In the genomic region with DNA sequence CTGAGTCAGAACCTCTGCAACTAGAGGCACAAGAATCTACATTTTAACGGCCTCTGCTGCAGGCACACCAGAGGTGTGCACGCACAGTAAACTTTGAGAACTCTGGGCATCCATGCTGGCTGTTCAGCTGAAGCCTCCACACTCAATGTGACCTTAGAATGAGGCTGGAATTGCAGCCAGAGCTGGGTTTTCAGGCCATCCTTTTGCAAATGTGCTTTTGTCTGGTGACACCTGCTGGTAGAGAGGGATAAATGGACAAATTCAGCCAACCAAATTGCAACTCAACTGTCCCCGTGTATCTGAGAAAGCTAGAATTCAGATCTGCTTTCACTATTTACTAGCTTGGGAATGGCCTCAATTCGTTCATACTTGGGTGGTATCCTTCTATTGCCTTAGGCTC, we compare ENCODE assay signal across 9 mouse cellular contexts. TPM values are rescaled to one million over a fixed set of nuclear protein-coding genes. Genes with fewer than 3 reads are reported as not detected.
A peak's percentile ranks its signal among the peaks of the same experiment; 100 is the strongest.
DNase-seq lines count a peak whose midpoint lies in the region; ATAC-seq and TF ChIP-seq lines count a peak whose summit lies in the region.
"Had no signal": no experiment of that assay in that cellular context is flagged by ENCODE, and none has a peak within 500 bp of the region (broad histone marks: within the 10 kb centered on the region; RNA-seq: fewer than 3 reads in every experiment).

No protein-coding gene starts in this region.

- no peak for TF ChIP-seq EP300 in CH12.LX (IDR thresholded peaks at IDR 0.05; ENCODE audit: low read length)
- TF ChIP-seq EP300 in liver, embryonic 14.5 days (IDR thresholded peaks at IDR 0.05; ENCODE audit: low read depth), result no peak

- H3K27ac ChIP-seq in CH12.LX (ENCODE audit: insufficient read depth, low read depth), result no peak overlapping the region
- no peak overlapping the region for H3K27ac ChIP-seq in liver, embryonic 14.5 days
- H3K27ac ChIP-seq in olfactory bulb, adult 2 months (ENCODE audit: insufficient read depth, low read depth, low read length), result no peak overlapping the region
- H3K27ac ChIP-seq: limb, embryonic 15.5 days had no signal

- H3K4me2 ChIP-seq in CH12.LX (ENCODE audit: insufficient read depth, low read depth, poor library complexity, severe bottlenecking), result no peak overlapping the region
- no peak overlapping the region for H3K4me2 ChIP-seq in liver, embryonic 14.5 days (ENCODE audit: low read depth)
- H3K4me2 ChIP-seq: limb, embryonic 15.5 days had no signal

- H3K36me3 ChIP-seq in CH12.LX (replicated peaks in 1 of 2; ENCODE audit: control insufficient read depth in 1 of 2, insufficient read depth in 1 of 2, low read length in 1 of 2), result no peaks in the 10 kb centered on the region
- H3K36me3 ChIP-seq in liver, embryonic 14.5 days (replicated peaks; ENCODE audit: control insufficient read depth, insufficient read depth, low read depth), result no peaks in the 10 kb centered on the region
- H3K36me3 ChIP-seq: limb, embryonic 15.5 days had no signal

- no peak for TF ChIP-seq POLR2A in CH12.LX (IDR thresholded peaks at IDR 0.05; ENCODE audit: low read depth, low read length)
- no peak for TF ChIP-seq POLR2A in olfactory bulb, adult 2 months (IDR thresholded peaks at IDR 0.05; ENCODE audit: insufficient read depth, low read depth, low read length)

- peak; percentile 95 for TF ChIP-seq RAD21 in CH12.LX (IDR thresholded peaks at IDR 0.05; ENCODE audit: low read depth, low read length)

- peak; percentile 45 to 86 for TF ChIP-seq CTCF in CH12.LX (conservative IDR thresholded peaks at IDR 0.05 in 1 of 2, IDR thresholded peaks at IDR 0.05 in 1 of 2; ENCODE audit: low read depth in 2 of 2, low read length in 2 of 2)
- peak; percentile 59 for TF ChIP-seq CTCF in liver, embryonic 14.5 days (IDR thresholded peaks at IDR 0.05; ENCODE audit: low read depth)
- peak; percentile 40 for TF ChIP-seq CTCF in olfactory bulb, adult 2 months (IDR thresholded peaks at IDR 0.05; ENCODE audit: insufficient read depth, low read depth, low read length)

- no peak for ATAC-seq in liver, embryonic 14.5 days (ENCODE audit: insufficient read depth)
- ATAC-seq in erythroid progenitor cell, adult 5-6 weeks (replicated peaks; ENCODE audit: low FRiP score, poor library complexity, severe bottlenecking), result no peak

- in situ Hi-C loops in CH12.LX (cut with MboI; ENCODE audit: low pct_ligation_motif_present, low pct_unique_long_range_greater_than_20kb, low sequenced_read_pairs), result loop anchor here (10.0 to 25.0 kb wide), 3 partner anchors 209 to 482 kb away; a partner anchor contains a TSS

- no peaks in the 10 kb centered on the region for H3K9me3 ChIP-seq in CH12.LX (replicated peaks; ENCODE audit: low read length)
- no peaks in the 10 kb centered on the region for H3K9me3 ChIP-seq in liver, embryonic 14.5 days (ENCODE audit: control insufficient read depth, low read length)
- H3K9me3 ChIP-seq: limb, embryonic 15.5 days had no signal

- H3K79me2 ChIP-seq in CH12.LX (replicated peaks; ENCODE audit: control insufficient read depth, extremely low read depth, insufficient read depth, poor library complexity, severe bottlenecking), result no peaks in the 10 kb centered on the region

- dilution Hi-C loops in CH12.LX (cut with MboI; ENCODE audit: extremely low pct_ligation_motif_present, extremely low pct_unique_long_range_greater_than_20kb, low sequenced_read_pairs), result no loop called here

- 17% methylated on average over 4 of the region's 4 CpGs for WGBS in liver, embryonic 14.5 days (ENCODE audit: insufficient replicate concordance)
- 19% methylated on average over 4 of the region's 4 CpGs for WGBS in olfactory bulb, adult 2 months

- DNase-seq in CH12.LX (ENCODE audit: extremely low read depth), result peak; percentile 70
- DNase-seq in WW6 (ENCODE audit: low read depth, low spot score), result peak; percentile 9
- DNase-seq in cerebellum, postnatal 36 days, result peak; percentile 60 to 70
- peak; percentile 50 for DNase-seq in gastrocnemius, postnatal 14 days
- peak; percentile 80 for DNase-seq in kidney, postnatal 14 days
- peak; percentile 12 to 26 (median 25) for DNase-seq in liver, embryonic 14.5 days (ENCODE audit: low read depth in 3 of 3, low spot score in 3 of 3)

- H3K4me3 ChIP-seq in CH12.LX (replicated peaks in 1 of 3; ENCODE audit: low read depth in 2 of 3, low read length in 2 of 3, poor library complexity in 1 of 3), result no peak overlapping the region
- no peak overlapping the region for H3K4me3 ChIP-seq in liver, embryonic 14.5 days (ENCODE audit: insufficient read depth in 1 of 2, low read depth in 2 of 2, low read length in 2 of 2)
- H3K4me3 ChIP-seq in olfactory bulb, adult 2 months (ENCODE audit: insufficient read depth, low read depth, low read length), result no peak overlapping the region
- H3K4me3 ChIP-seq: limb, embryonic 15.5 days had no signal

- peaks cover 0 to 26% of the 10 kb centered on the region in 2 experiments; a peak in 2 of 4 replicates for H3K4me1 ChIP-seq in CH12.LX (ENCODE audit: control insufficient read depth in 1 of 2, insufficient read depth in 2 of 2)
- H3K4me1 ChIP-seq in liver, embryonic 14.5 days (replicated peaks; ENCODE audit: control insufficient read depth in 2 of 2, insufficient read depth in 2 of 2, low read length in 1 of 2), result peaks cover 0 to 7% of the 10 kb centered on the region in 2 experiments; a peak in 1 of 4 replicates
- peaks cover 4% of the 10 kb centered on the region for H3K4me1 ChIP-seq in olfactory bulb, adult 2 months (ENCODE audit: control insufficient read depth, insufficient read depth, low read length)
- H3K4me1 ChIP-seq: limb, embryonic 15.5 days had no signal

- intact Hi-C loops in gastrocnemius, postnatal 14 days (cut with DNase I; ENCODE audit: low total_unique reads), result loop anchor here (5.0 kb wide), 1 partner anchor 212 kb away; no protein-coding TSS in a partner anchor

- H3K27me3 ChIP-seq in CH12.LX (replicated peaks), result peaks cover 4% of the 10 kb centered on the region
- no peaks in the 10 kb centered on the region for H3K27me3 ChIP-seq in liver, embryonic 14.5 days (ENCODE audit: control insufficient read depth, insufficient read depth, low read length)
- H3K27me3 ChIP-seq: limb, embryonic 15.5 days had no signal

- no peak overlapping the region for H3K9ac ChIP-seq in CH12.LX (ENCODE audit: insufficient read depth, low read depth)
- no peak overlapping the region for H3K9ac ChIP-seq in liver, embryonic 14.5 days (replicated peaks)
- H3K9ac ChIP-seq: limb, embryonic 15.5 days had no signal

TF ChIP-seq in CH12.LX, 34 proteins besides CTCF, POLR2A, EP300 and RAD21:
- peak; percentile 72 for TF ChIP-seq ZC3H11A (IDR thresholded peaks at IDR 0.05; ENCODE audit: low read depth, low read length)
- peak; percentile 89 for TF ChIP-seq SMC3 (IDR thresholded peaks at IDR 0.05; ENCODE audit: low read depth, low read length)
- TF ChIP-seq MXI1 (IDR thresholded peaks at IDR 0.05; ENCODE audit: low read depth, low read length), result no peak
- TF ChIP-seq MAFK (IDR thresholded peaks at IDR 0.05; ENCODE audit: insufficient replicate concordance, low read length), result 0 out of 2 replicates have a peak, but pooled peaks have one; percentile 34
- TF ChIP-seq ELF1 (IDR thresholded peaks at IDR 0.05; ENCODE audit: low read depth, low read length), result no peak

RNA-seq across cellular contexts. Expression of a gene that starts 37.1 kb away (rescaled TPM):
- total RNA-seq in CH12.LX (2012; rRNA removed) (0.25 and 0.38 TPM in 2 replicates), CH12.LX (2014; rRNA removed) (0.26 and 0.45 TPM in 2 replicates)
- polyA plus RNA-seq in CH12.LX (2012; ENCODE audit: insufficient read length, low read depth), result 0.39 and 0.42 TPM in 2 replicates
- total RNA-seq in gastrocnemius, postnatal 14 days (2021), result 10 to 100 TPM; 24.5 to 29.8 TPM
- 0.45 and 0.47 TPM in 2 replicates for polyA plus RNA-seq in liver, embryonic 14.5 days (2012; rRNA removed)
- 0.53 and 1.2 TPM in 2 replicates for polyA plus RNA-seq in liver, embryonic 14.5 days (2014; fragmentation: Nextera tagmentation; extraction: Ambion mirVana)
- polyA plus RNA-seq in olfactory bulb, adult 2 months (2012; ENCODE audit: insufficient read depth, insufficient read length, low replicate concordance, missing spikeins), result not detected in 2 replicates
- 15.5 and 22.6 TPM in 2 replicates for total RNA-seq in erythroid progenitor cell, adult 5-6 weeks (2015; ENCODE audit: low replicate concordance)
- 17.3 and 25.7 TPM in 2 replicates for total RNA-seq in erythroid progenitor cell, adult 5-6 weeks (2017; ENCODE audit: low replicate concordance)

Comparison
In these comparisons a context has a peak if more than half of its experiments do, and no peak if none do; other contexts are left out.
1. DNase-seq: peak in every context shown above with its lines; median percentile 80 in kidney, postnatal 14 days; 70 in CH12.LX; 65 in cerebellum, postnatal 36 days; 50 in gastrocnemius, postnatal 14 days; 25 in liver, embryonic 14.5 days; 9 in WW6.
2. RNA of a gene that starts 37.1 kb away (total RNA-seq): 24.5 to 29.8 TPM in gastrocnemius, postnatal 14 days and 15.5 to 25.7 TPM in erythroid progenitor cell, adult 5-6 weeks; 0.25 to 0.45 TPM in CH12.LX; every median in the first group is over 10 times any median in the second.
3. Peak in every context shown above with its lines, with median percentiles within 50 percentile points of each other: CTCF ChIP-seq.